Mouse (Mus musculus) liver, postnatal 0 days (tissue): ENCODE measurements at regions not wholly inside any gene's neighbourhood (a gene's known extent, or its start where the extent isn't known, plus 50 kb on each side); places are given as distances from the start of the nearest gene placed in this dataset.

ENCODE experiments used
- ATAC-seq: fragments of 200-750 bp; cut with Nextera tagmentation; 2 replicates; pipeline ENCODE4 v1.8.0; 2017; ENCODE audit warnings: mild to moderate bottlenecking, moderate library complexity
- DNase-seq: peaks from one replicate; pipeline ENCODE4 v3.0.0-alpha.2; 2016
- H3K27ac ChIP-seq: fragments of 300-500 bp; sonication (generic); 2 replicates; pipeline ENCODE4 v1.5.1; 2014; ENCODE audit warnings: antibody characterized with exemption, moderate library complexity, mild to moderate bottlenecking, low read depth
- H3K27me3 ChIP-seq: fragments of 300-500 bp; sonication (generic); 2 replicates; pipeline ENCODE4 v1.6.1; 2014; ENCODE audit warnings: low read length, control low read depth, mixed read lengths; ENCODE audit not compliant: insufficient read depth
- H3K36me3 ChIP-seq: fragments of 300-500 bp; sonication (generic); replicated peaks from 2 replicates; pipeline ENCODE4 v1.6.1; 2014; ENCODE audit warnings: mild to moderate bottlenecking, control low read depth, low read length, moderate library complexity, mixed read lengths; ENCODE audit not compliant: insufficient read depth
- H3K4me1 ChIP-seq: fragments of 300-500 bp; sonication (generic); 2 replicates; pipeline ENCODE4 v1.6.1; 2014; ENCODE audit warnings: antibody characterized with exemption, mild to moderate bottlenecking, control low read depth; ENCODE audit not compliant: insufficient read depth
- H3K4me2 ChIP-seq: fragments of 300-500 bp; sonication (generic); 2 replicates; pipeline ENCODE4 v1.6.1; 2014; ENCODE audit warnings: low read depth, mild to moderate bottlenecking, low read length, moderate library complexity, mixed read lengths
- H3K4me3 ChIP-seq: fragments of 300-500 bp; sonication (generic); 2 replicates; pipeline ENCODE4 v1.5.1; 2014; ENCODE audit warnings: low read depth, low read length
- H3K9ac ChIP-seq: fragments of 300-500 bp; sonication (generic); replicated peaks from 2 replicates; pipeline ENCODE4 v1.6.1; 2014; ENCODE audit warnings: mild to moderate bottlenecking, moderate library complexity
- H3K9me3 ChIP-seq: fragments of 300-500 bp; sonication (generic); 2 replicates; pipeline ENCODE4 v1.6.1; 2016; ENCODE audit warnings: mild to moderate bottlenecking, control low read depth, low read length, mixed read lengths
- CTCF ChIP-seq: sonication (generic); IDR thresholded peaks from 2 replicates; pipeline ENCODE4 v1.5.1; 2016; ENCODE audit warnings: antibody characterized with exemption, low read depth
- EP300 ChIP-seq: IDR thresholded peaks from 2 replicates; pipeline ENCODE4 v1.6.1; 2016; ENCODE audit warnings: antibody characterized with exemption, low read depth, mild to moderate bottlenecking
- WGBS: fragments of 180-500 bp; shearing (Covaris S2); extraction: QIAGEN DNeasy Blood & Tissue Kit; methylation state at CpG from one replicate; pipeline ENCODE4 v1.1.7; 2014; ENCODE audit not compliant: insufficient replicate concordance; 5-methylcytosine and 5-hydroxymethylcytosine counted together

- peak; percentile 82 for DNase-seq
- H3K27me3 ChIP-seq = peaks cover 38% of the 10 kb centered on the region
- H3K9me3 ChIP-seq = no peaks in the 10 kb centered on the region
- H3K4me2 ChIP-seq = peak overlapping the region; percentile 39
- peak; percentile 70 for ATAC-seq
- H3K36me3 ChIP-seq = no peaks in the 10 kb centered on the region
- TF ChIP-seq EP300 (no peak), CTCF (peak; percentile 92)
- 6% methylated on average over 14 of the region's 14 CpGs for WGBS
- no peak overlapping the region for H3K4me3 ChIP-seq
- no peak overlapping the region for H3K9ac ChIP-seq
- no peak overlapping the region for H3K27ac ChIP-seq
- 0 out of 2 replicates have a peak, but pooled peaks cover 3% of the 10 kb centered on the region for H3K4me1 ChIP-seq
Measured at GRCm38 (mm10) chr4:114665684-114666083, 155.8 kb upstream of the Gm12830 start.

- H3K36me3 ChIP-seq = no peaks in the 10 kb centered on the region
- H3K9me3 ChIP-seq = no peaks in the 10 kb centered on the region
- TF ChIP-seq EP300 (no peak), CTCF (no peak)
- DNase-seq (no peak), ATAC-seq (no peak)
- no peak overlapping the region for H3K4me3 ChIP-seq
- peaks cover 38% of the 10 kb centered on the region for H3K27me3 ChIP-seq
- H3K4me2 ChIP-seq = peak overlapping the region; percentile 39
- 13% methylated on average over 40 of the region's 41 CpGs for WGBS
- no peak overlapping the region for H3K27ac ChIP-seq
- no peak overlapping the region for H3K9ac ChIP-seq
- 0 out of 2 replicates have a peak, but pooled peaks cover 3% of the 10 kb centered on the region for H3K4me1 ChIP-seq
Measured at GRCm38 (mm10) chr4:114666238-114666978, 155.1 kb upstream of the Gm12830 start.

- H3K4me2 ChIP-seq = peak overlapping the region; percentile 39; the same call in 1 of the 2 replicates
- 26% methylated on average over 10 of the region's 13 CpGs for WGBS
- DNase-seq (no peak), ATAC-seq (no peak)
- H3K4me1 ChIP-seq = 0 out of 2 replicates have a peak, but pooled peaks cover 3% of the 10 kb centered on the region
- H3K27me3 ChIP-seq = peaks cover 38% of the 10 kb centered on the region
- H3K36me3 ChIP-seq = no peaks in the 10 kb centered on the region
- H3K27ac ChIP-seq = no peak overlapping the region
- no peak overlapping the region for H3K4me3 ChIP-seq
- no peaks in the 10 kb centered on the region for H3K9me3 ChIP-seq
- H3K9ac ChIP-seq = no peak overlapping the region
- TF ChIP-seq CTCF (0 out of 2 replicates have a peak, but pooled peaks have one; percentile 16), EP300 (no peak)
Measured at GRCm38 (mm10) chr4:114666979-114667328, 154.6 kb upstream of the Gm12830 start.

- H3K9me3 ChIP-seq = no peaks in the 10 kb centered on the region
- H3K27ac ChIP-seq = no peak overlapping the region
- no peaks in the 10 kb centered on the region for H3K36me3 ChIP-seq
- no peak overlapping the region for H3K4me3 ChIP-seq
- H3K9ac ChIP-seq = no peak overlapping the region
- H3K4me1 ChIP-seq = no peaks in the 10 kb centered on the region
- TF ChIP-seq EP300 (no peak), CTCF (no peak)
- H3K27me3 ChIP-seq = peaks cover 13% of the 10 kb centered on the region; the same call in 1 of the 2 replicates
- WGBS = 51% methylated on average over 5 of the region's 5 CpGs
- no peak for DNase-seq
- H3K4me2 ChIP-seq = no peak overlapping the region
- ATAC-seq = no peak
Measured at GRCm38 (mm10) chr4:114672096-114672720, 149.3 kb upstream of the Gm12830 start.

GRCm38 (mm10) chr4:114676908-114677898 lies 144.3 kb upstream of the Gm12830 start:
- TF ChIP-seq EP300 = no peak
- no peak for TF ChIP-seq CTCF
- Histone ChIP-seq H3K36me3 (no peaks in the 10 kb centered on the region), H3K27ac (no peak overlapping the region), H3K4me1 (no peaks in the 10 kb centered on the region), H3K4me2 (no peak overlapping the region), H3K9me3 (no peaks in the 10 kb centered on the region), H3K4me3 (no peak overlapping the region), H3K27me3 (no peaks in the 10 kb centered on the region; the same call in 1 of the 2 replicates), H3K9ac (no peak overlapping the region)
- 65% methylated on average over 13 of the region's 13 CpGs for WGBS
- ATAC-seq = no peak
- no peak for DNase-seq
